8 mouse cellular contexts compared by ENCODE assay signal in the genomic region with DNA sequence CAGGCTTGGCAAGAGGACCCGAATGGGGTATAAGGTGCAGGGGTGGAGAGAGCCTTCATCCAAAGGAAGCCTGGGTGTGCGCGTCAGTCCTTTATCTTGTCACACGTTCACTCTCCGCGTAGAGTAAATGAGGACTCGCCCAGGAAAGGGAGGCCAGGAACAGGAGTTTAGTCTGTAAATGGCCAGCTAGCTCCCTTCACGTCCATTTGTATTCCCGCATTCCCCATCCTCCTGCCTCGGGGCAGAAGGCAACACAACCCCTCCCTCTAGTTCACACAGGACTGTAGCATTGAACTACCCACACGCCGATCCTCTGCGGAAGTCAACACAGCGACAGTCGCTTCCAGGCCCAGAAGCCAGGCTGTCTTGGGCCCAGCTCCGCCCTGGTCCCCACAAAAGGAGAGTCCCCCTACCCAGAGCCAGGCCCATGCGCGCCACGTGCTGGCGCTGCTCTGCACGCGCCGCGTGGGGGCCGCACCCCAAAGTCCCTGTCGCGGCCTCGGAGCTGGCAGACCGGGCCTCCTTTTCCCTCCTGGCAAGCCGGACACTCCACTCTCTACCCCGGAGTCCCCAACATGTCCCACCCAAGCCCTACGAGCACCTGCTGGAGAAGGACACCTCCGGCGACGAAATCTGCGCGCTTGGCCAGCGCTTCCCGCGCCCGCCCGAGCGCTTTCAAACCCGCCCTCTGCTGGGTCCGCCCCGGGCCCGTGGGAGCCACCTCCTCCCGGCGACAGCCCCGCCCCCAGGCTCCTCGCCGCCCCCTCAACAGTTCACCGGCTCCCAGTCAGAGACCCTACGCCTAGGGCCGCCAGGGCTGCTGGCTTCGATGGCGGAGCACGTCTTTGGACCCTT. TPM values are rescaled to one million over a fixed set of nuclear protein-coding genes. Genes with fewer than 3 reads are reported as not detected.
A peak's percentile ranks its signal among the peaks of the same experiment; 100 is the strongest.
DNase-seq lines count a peak whose midpoint lies in the region; ATAC-seq lines count a peak whose summit lies in the region.

No protein-coding gene starts in this region.

- peak; percentile 67 to 80 for DNase-seq in layer of hippocampus, postnatal 10 days (ENCODE audit: low spot score in 2 of 2)
- no peak for DNase-seq in layer of hippocampus, postnatal 14 days (ENCODE audit: low spot score in 2 of 2)
- DNase-seq in cerebellum, adult 18-20 months: peak; percentile 78 to 79
- peak; percentile 70 for DNase-seq in forebrain, embryonic 14.5 days (ENCODE audit: low spot score)
- peak; percentile 95 for DNase-seq in midbrain, embryonic 11.5 days (ENCODE audit: low spot score, missing footprints)
- peak; percentile 67 to 77 for DNase-seq in spleen, postnatal 14 days (ENCODE audit: low spot score in 2 of 2)

- H3K27ac ChIP-seq in forebrain, embryonic 14.5 days (ENCODE audit: low read depth, low read length): 0 out of 2 replicates have a peak overlapping the region, but pooled peaks have one; percentile 30
- no peak overlapping the region for H3K27ac ChIP-seq in limb, embryonic 12.5 days
- no peak overlapping the region for H3K27ac ChIP-seq in midbrain, embryonic 11.5 days (ENCODE audit: low read depth, low read length)

- WGBS in forebrain, embryonic 14.5 days: 3% methylated on average over 50 of the region's 58 CpGs
- WGBS in limb, embryonic 12.5 days: 1% methylated on average over 58 of the region's 58 CpGs
- 1% methylated on average over 58 of the region's 58 CpGs for WGBS in midbrain, embryonic 11.5 days

- ATAC-seq in forebrain, embryonic 14.5 days: peak; percentile 80
- peak; percentile 41 to 42; a peak in 3 of 4 replicates for ATAC-seq in hematopoietic stem cell, adult 5-6 weeks (replicated peaks in 1 of 2; ENCODE audit: insufficient read depth in 1 of 2, low FRiP score in 2 of 2, low TSS enrichment in 1 of 2, low read depth in 1 of 2, poor library complexity in 2 of 2, severe bottlenecking in 2 of 2)
- ATAC-seq in limb, embryonic 12.5 days (ENCODE audit: insufficient number of reproducible peaks, insufficient read depth, low FRiP score, low TSS enrichment, low read depth): peak; percentile 45
- peak; percentile 71 for ATAC-seq in midbrain, embryonic 11.5 days (ENCODE audit: low FRiP score)

- no peaks in the 10 kb centered on the region for H3K9me3 ChIP-seq in forebrain, embryonic 14.5 days (replicated peaks; ENCODE audit: control insufficient read depth, low read length)
- no peaks in the 10 kb centered on the region for H3K9me3 ChIP-seq in limb, embryonic 12.5 days
- H3K9me3 ChIP-seq in midbrain, embryonic 11.5 days (ENCODE audit: control insufficient read depth, low read length): no peaks in the 10 kb centered on the region

- H3K27me3 ChIP-seq in forebrain, embryonic 14.5 days (replicated peaks; ENCODE audit: control insufficient read depth, insufficient read depth, low read length): peaks cover 10% of the 10 kb centered on the region; the same call in 1 of the 2 replicates
- H3K27me3 ChIP-seq in limb, embryonic 12.5 days: peaks cover 54% of the 10 kb centered on the region
- H3K27me3 ChIP-seq in midbrain, embryonic 11.5 days (ENCODE audit: control insufficient read depth, insufficient read depth, low read length): peaks cover 26% of the 10 kb centered on the region

- no peaks in the 10 kb centered on the region for H3K36me3 ChIP-seq in forebrain, embryonic 14.5 days (ENCODE audit: control insufficient read depth, insufficient read depth, low read length)
- H3K36me3 ChIP-seq in limb, embryonic 12.5 days: no peaks in the 10 kb centered on the region
- no peaks in the 10 kb centered on the region for H3K36me3 ChIP-seq in midbrain, embryonic 11.5 days (ENCODE audit: control insufficient read depth, insufficient read depth, low read length)

- peak overlapping the region; percentile 58 for H3K9ac ChIP-seq in forebrain, embryonic 14.5 days (ENCODE audit: low read length)
- H3K9ac ChIP-seq in limb, embryonic 12.5 days (replicated peaks): peak overlapping the region; percentile 65
- peak overlapping the region; percentile 68 for H3K9ac ChIP-seq in midbrain, embryonic 11.5 days (ENCODE audit: low read length)

- peak overlapping the region; percentile 63 for H3K4me2 ChIP-seq in forebrain, embryonic 14.5 days (ENCODE audit: low read length)
- H3K4me2 ChIP-seq in limb, embryonic 12.5 days: peak overlapping the region; percentile 97
- H3K4me2 ChIP-seq in midbrain, embryonic 11.5 days: peak overlapping the region; percentile 96

- H3K4me1 ChIP-seq in forebrain, embryonic 14.5 days (ENCODE audit: control insufficient read depth, insufficient read depth, low read length): peaks cover 19% of the 10 kb centered on the region; the same call in 1 of the 2 replicates
- peaks cover 84% of the 10 kb centered on the region for H3K4me1 ChIP-seq in limb, embryonic 12.5 days (replicated peaks)
- peaks cover 36% of the 10 kb centered on the region for H3K4me1 ChIP-seq in midbrain, embryonic 11.5 days (ENCODE audit: control insufficient read depth, insufficient read depth, low read length)

- H3K4me3 ChIP-seq in forebrain, embryonic 14.5 days (ENCODE audit: low read depth, low read length): peak overlapping the region; percentile 34
- peak overlapping the region; percentile 53 for H3K4me3 ChIP-seq in limb, embryonic 12.5 days (replicated peaks)
- H3K4me3 ChIP-seq in midbrain, embryonic 11.5 days (ENCODE audit: low read depth, low read length): peak overlapping the region; percentile 43

RNA-seq across cellular contexts. Expression of gene Slc29a1, which starts 4.3 kb away (rescaled TPM):
- total RNA-seq in layer of hippocampus, postnatal 10 days (2021): 10 to 100 TPM; 27.1 to 37.0 TPM
- 10 to 100 TPM; 17.5 to 22.9 TPM for total RNA-seq in layer of hippocampus, postnatal 14 days (2021)
- polyA plus RNA-seq in forebrain, embryonic 14.5 days (2014; fragmentation: Nextera tagmentation; extraction: Ambion mirVana): 53.0 and 60.9 TPM in 2 replicates
- 70.4 and 70.6 TPM in 2 replicates for total RNA-seq in hematopoietic stem cell, adult 5-6 weeks (2017)
- polyA plus RNA-seq in limb, embryonic 12.5 days (2016; fragmentation: Nextera tagmentation; extraction: Ambion mirVana): 55.4 and 58.7 TPM in 2 replicates
- 45.1 and 46.8 TPM in 2 replicates for polyA plus RNA-seq in midbrain, embryonic 11.5 days (2014; fragmentation: Nextera tagmentation; extraction: Ambion mirVana)

RNA-seq across cellular contexts. Expression of gene Mymx, which starts 6.8 kb away (rescaled TPM):
- not detected for total RNA-seq in layer of hippocampus, postnatal 10 days (2021)
- total RNA-seq in layer of hippocampus, postnatal 14 days (2021): not detected
- polyA plus RNA-seq in forebrain, embryonic 14.5 days (2014; fragmentation: Nextera tagmentation; extraction: Ambion mirVana): not detected in 2 replicates
- total RNA-seq in hematopoietic stem cell, adult 5-6 weeks (2017): not detected in 2 replicates
- 15.8 and 16.4 TPM in 2 replicates for polyA plus RNA-seq in limb, embryonic 12.5 days (2016; fragmentation: Nextera tagmentation; extraction: Ambion mirVana)
- 0.21 TPM in 1 of 2 replicates, not detected in the other for polyA plus RNA-seq in midbrain, embryonic 11.5 days (2014; fragmentation: Nextera tagmentation; extraction: Ambion mirVana)

RNA-seq across cellular contexts. Expression of gene Hsp90ab1, which starts 22.0 kb away (rescaled TPM):
- 1,000 to 10,000 TPM; 1,612 to 1,800 TPM for total RNA-seq in layer of hippocampus, postnatal 10 days (2021)
- 1,000 to 10,000 TPM; 1,658 to 1,733 TPM for total RNA-seq in layer of hippocampus, postnatal 14 days (2021)
- 1,462 and 1,472 TPM in 2 replicates for polyA plus RNA-seq in forebrain, embryonic 14.5 days (2014; fragmentation: Nextera tagmentation; extraction: Ambion mirVana)
- total RNA-seq in hematopoietic stem cell, adult 5-6 weeks (2017): 2,119 and 2,880 TPM in 2 replicates
- 1,474 and 1,563 TPM in 2 replicates for polyA plus RNA-seq in limb, embryonic 12.5 days (2016; fragmentation: Nextera tagmentation; extraction: Ambion mirVana)
- 1,614 and 1,690 TPM in 2 replicates for polyA plus RNA-seq in midbrain, embryonic 11.5 days (2014; fragmentation: Nextera tagmentation; extraction: Ambion mirVana)

RNA-seq across cellular contexts. Expression of gene Slc35b2, which starts 31.4 kb away (rescaled TPM):
- 10 to 100 TPM; 47.4 TPM for total RNA-seq in layer of hippocampus, postnatal 10 days (2021)
- 10 to 100 TPM; 47.3 to 52.8 TPM for total RNA-seq in layer of hippocampus, postnatal 14 days (2021)
- polyA plus RNA-seq in forebrain, embryonic 14.5 days (2014; fragmentation: Nextera tagmentation; extraction: Ambion mirVana): 99.4 and 102 TPM in 2 replicates
- total RNA-seq in hematopoietic stem cell, adult 5-6 weeks (2017): 64.8 and 76.7 TPM in 2 replicates
- 96.9 and 106 TPM in 2 replicates for polyA plus RNA-seq in limb, embryonic 12.5 days (2016; fragmentation: Nextera tagmentation; extraction: Ambion mirVana)
- polyA plus RNA-seq in midbrain, embryonic 11.5 days (2014; fragmentation: Nextera tagmentation; extraction: Ambion mirVana): 97.2 and 102 TPM in 2 replicates

RNA-seq across cellular contexts. Expression of gene Nfkbie, which starts 39.6 kb away (rescaled TPM):
- 1 to 10 TPM; 3.5 to 3.9 TPM for total RNA-seq in layer of hippocampus, postnatal 10 days (2021)
- 1 to 10 TPM; 3.4 to 3.6 TPM for total RNA-seq in layer of hippocampus, postnatal 14 days (2021)
- 3.3 and 4.1 TPM in 2 replicates for polyA plus RNA-seq in forebrain, embryonic 14.5 days (2014; fragmentation: Nextera tagmentation; extraction: Ambion mirVana)
- total RNA-seq in hematopoietic stem cell, adult 5-6 weeks (2017): 20.5 and 22.7 TPM in 2 replicates
- polyA plus RNA-seq in limb, embryonic 12.5 days (2016; fragmentation: Nextera tagmentation; extraction: Ambion mirVana): 6.5 and 6.6 TPM in 2 replicates
- polyA plus RNA-seq in midbrain, embryonic 11.5 days (2014; fragmentation: Nextera tagmentation; extraction: Ambion mirVana): 7.8 and 9.0 TPM in 2 replicates

Comparison
In these comparisons a context has a peak if more than half of its experiments do, and no peak if none do; other contexts are left out.
1. DNase-seq: peak in layer of hippocampus, postnatal 10 days (2 of 2), cerebellum, adult 18-20 months (2 of 2), forebrain, embryonic 14.5 days (single experiment), midbrain, embryonic 11.5 days (single experiment) and spleen, postnatal 14 days (2 of 2); none in layer of hippocampus, postnatal 14 days (0 of 2).
2. Peak in every context shown above with its lines, with median percentiles within 50 percentile points of each other: ATAC-seq, H3K4me2 ChIP-seq, H3K4me3 ChIP-seq and H3K9ac ChIP-seq.